Mouse (Mus musculus): ENCODE data around the gene Elovl3. TPM values are rescaled to one million over a fixed set of nuclear protein-coding genes. Genes with fewer than 3 reads are reported as not detected.
"Not testable (repeated sequence)": the region's sequence is repeated elsewhere in the genome, so short reads cannot be mapped to it uniquely, and the experiment has no call there.

Gene Elovl3
- polyA plus RNA-seq, 1 experiment from 2014 or later, result not detected

DNA sequence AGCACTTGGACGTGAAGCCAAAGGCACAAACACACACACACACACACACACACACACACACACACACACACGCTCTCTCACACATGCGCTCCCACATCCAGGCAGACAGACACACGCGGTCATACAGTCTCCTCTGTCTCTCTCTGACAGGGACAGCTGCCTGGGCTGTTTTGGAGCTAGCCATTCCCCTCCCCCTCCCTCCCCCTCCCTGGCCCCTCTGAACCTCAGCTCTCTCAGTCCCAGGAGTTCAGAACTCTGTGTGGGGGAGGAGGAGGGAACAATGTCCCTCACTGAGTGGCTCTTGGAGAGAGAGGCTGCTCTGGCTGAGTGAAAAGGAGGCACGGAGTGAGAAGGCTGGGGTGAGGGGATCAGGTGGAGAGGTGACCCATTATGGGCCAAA, 9.4 kb downstream of the Elovl3 start:
- Histone ChIP-seq H3K9ac (replicated peaks; ENCODE audit: low read depth, low read length) (no peak overlapping the region), H3K4me3 (ENCODE audit: low read depth, low read length) (no peak overlapping the region), H3K27me3 (ENCODE audit: control insufficient read depth, insufficient read depth, low read length) (peaks cover 30% of the 10 kb centered on the region), H3K36me3 (ENCODE audit: control insufficient read depth, insufficient read depth, low read length) (no peaks in the 10 kb centered on the region), H3K4me1 (ENCODE audit: control insufficient read depth, insufficient read depth, low read length) (peaks cover 2% of the 10 kb centered on the region; the same call in 1 of the 2 replicates), H3K9me3 (ENCODE audit: control insufficient read depth, low read length) (no peaks in the 10 kb centered on the region), H3K27ac (ENCODE audit: low read depth, low read length) (no peak overlapping the region), H3K4me2 (ENCODE audit: low read depth, low read length) (no peak overlapping the region)
- no peak for ATAC-seq (ENCODE audit: low read depth)
- 19% methylated on average over 6 of the region's 6 CpGs for WGBS

DNA sequence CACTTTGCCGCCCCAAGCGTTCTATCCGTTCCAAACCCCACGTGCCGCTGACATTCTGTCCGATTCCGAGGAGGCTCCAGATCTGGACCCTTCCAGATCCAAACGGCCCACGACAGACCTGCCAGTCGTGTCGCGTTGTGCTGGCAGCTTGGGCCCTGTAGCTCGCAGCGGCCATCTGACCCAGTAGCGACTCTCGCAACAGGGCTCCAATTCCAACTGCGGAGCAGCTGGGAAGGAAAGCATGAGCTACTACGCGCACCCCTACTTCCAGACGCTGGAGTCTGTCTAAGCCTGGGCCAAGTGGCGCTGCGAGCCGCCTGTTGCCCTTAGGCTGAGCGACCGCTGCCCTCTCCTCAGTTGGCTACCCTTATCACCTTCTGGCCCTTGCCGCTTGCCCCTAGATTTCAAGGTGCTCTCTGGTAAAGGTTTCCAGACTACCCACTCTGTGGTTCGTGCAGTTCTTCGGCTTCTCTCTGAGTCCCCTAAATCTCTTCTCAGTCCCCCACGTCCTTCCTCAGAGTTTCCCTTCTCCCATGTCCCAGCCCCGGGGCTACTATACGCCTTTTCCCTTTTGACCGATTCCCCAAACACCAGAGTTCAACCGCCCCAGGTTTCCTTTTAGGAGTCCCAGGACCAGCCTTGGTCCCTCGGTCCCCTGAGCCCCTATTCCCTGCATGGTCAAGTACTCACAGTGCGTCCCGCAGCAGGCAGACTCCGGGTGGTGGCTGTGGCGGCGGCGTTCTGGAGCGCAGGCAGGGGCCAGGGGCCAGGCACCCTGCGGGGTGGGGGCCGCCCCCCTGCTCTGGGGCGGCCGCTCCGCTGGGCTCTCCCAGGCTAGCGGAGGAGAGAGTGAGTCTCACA, 16.0 kb downstream of the Elovl3 start, which contains the start of gene Pitx3:
Gene Pitx3 (minus strand): TSS at position 816 of the 861 bp plus-strand sequence.
- no peaks in the 10 kb centered on the region for H3K36me3 ChIP-seq (ENCODE audit: control insufficient read depth, insufficient read depth, low read length)
- H3K9me3 ChIP-seq (ENCODE audit: control insufficient read depth, low read length), result no peaks in the 10 kb centered on the region
- ATAC-seq (ENCODE audit: low read depth), result no peak
- no peak within 1 kb of the TSS for H3K27ac ChIP-seq (ENCODE audit: low read depth, low read length)
- H3K27me3 ChIP-seq (ENCODE audit: control insufficient read depth, insufficient read depth, low read length), result peaks cover 45% of the 10 kb centered on the region
- H3K4me2 ChIP-seq (ENCODE audit: low read depth, low read length), result peak within 1 kb of the TSS; percentile 80
- H3K4me1 ChIP-seq (ENCODE audit: control insufficient read depth, insufficient read depth, low read length), result peaks cover 16% of the 10 kb centered on the region
- peak within 1 kb of the TSS; percentile 28; the same call in 1 of the 2 replicates for H3K9ac ChIP-seq (replicated peaks; ENCODE audit: low read depth, low read length)
- peak within 1 kb of the TSS; percentile 39 for H3K4me3 ChIP-seq (ENCODE audit: low read depth, low read length)
- 1% methylated on average over 47 of the region's 47 CpGs for WGBS

DNA sequence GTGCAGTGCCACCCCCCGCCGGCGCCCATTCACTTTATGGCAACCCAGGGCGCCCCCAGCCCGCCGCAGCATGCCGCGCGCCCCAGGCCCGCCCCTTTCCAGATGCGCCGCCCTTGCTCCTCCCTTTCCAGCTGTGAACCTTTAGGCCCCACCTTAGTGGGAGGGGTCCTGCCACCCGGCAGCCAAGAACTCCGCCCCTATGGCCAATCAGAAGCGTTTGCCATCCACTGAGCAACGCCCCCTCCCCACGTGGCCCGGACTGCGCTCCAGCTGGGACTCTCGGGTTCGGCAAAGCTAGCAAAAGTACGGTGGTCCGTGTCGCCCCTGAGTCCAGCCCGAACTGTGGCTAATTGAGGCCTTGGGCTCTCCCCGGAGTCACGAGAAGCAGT, 16.7 kb downstream of the Elovl3 start:
- Histone ChIP-seq H3K9me3 (ENCODE audit: control insufficient read depth, low read length) (no peaks in the 10 kb centered on the region), H3K4me3 (ENCODE audit: low read depth, low read length) (peak overlapping the region; percentile 39), H3K36me3 (ENCODE audit: control insufficient read depth, insufficient read depth, low read length) (no peaks in the 10 kb centered on the region), H3K27ac (ENCODE audit: low read depth, low read length) (no peak overlapping the region), H3K27me3 (ENCODE audit: control insufficient read depth, insufficient read depth, low read length) (peaks cover 42% of the 10 kb centered on the region), H3K9ac (replicated peaks; ENCODE audit: low read depth, low read length) (peak overlapping the region; percentile 28; the same call in 1 of the 2 replicates), H3K4me1 (ENCODE audit: control insufficient read depth, insufficient read depth, low read length) (peaks cover 19% of the 10 kb centered on the region), H3K4me2 (ENCODE audit: low read depth, low read length) (peak overlapping the region; percentile 80)
- under 1% methylated on average over 27 of the region's 27 CpGs for WGBS
- 0 out of 2 replicates have a peak, but pooled peaks have one; percentile 21 for ATAC-seq (ENCODE audit: low read depth)

DNA sequence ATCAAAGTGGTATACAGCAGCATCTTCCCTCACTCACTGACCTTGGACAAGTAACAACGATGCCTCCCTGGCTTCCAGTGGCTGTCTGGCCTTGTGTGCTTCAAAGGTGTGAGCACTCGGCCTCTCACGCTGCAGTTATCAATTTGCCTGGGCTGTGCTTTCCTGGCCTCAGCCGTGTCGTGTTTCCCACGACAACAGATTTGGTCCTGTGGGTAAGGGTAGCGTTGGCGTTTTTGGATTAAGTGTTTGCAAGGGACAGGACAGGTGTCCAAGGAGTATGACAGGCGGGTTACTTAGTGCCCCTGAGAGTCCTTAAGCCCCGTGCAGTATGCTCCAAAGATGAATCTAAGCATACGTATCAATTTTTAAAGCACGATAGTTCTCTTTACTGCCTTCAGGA, 17.4 kb downstream of the Elovl3 start:
- H3K9ac ChIP-seq (replicated peaks; ENCODE audit: low read depth, low read length), result no peak overlapping the region
- H3K4me3 ChIP-seq (ENCODE audit: low read depth, low read length), result no peak overlapping the region; the same call in 1 of the 2 replicates
- H3K27ac ChIP-seq (ENCODE audit: low read depth, low read length), result no peak overlapping the region
- WGBS, result 27% methylated on average over 12 of the region's 12 CpGs
- peaks cover 41% of the 10 kb centered on the region for H3K27me3 ChIP-seq (ENCODE audit: control insufficient read depth, insufficient read depth, low read length)
- H3K4me1 ChIP-seq (ENCODE audit: control insufficient read depth, insufficient read depth, low read length), result peaks cover 26% of the 10 kb centered on the region
- H3K36me3 ChIP-seq (ENCODE audit: control insufficient read depth, insufficient read depth, low read length), result no peaks in the 10 kb centered on the region
- no peak for ATAC-seq (ENCODE audit: low read depth)
- no peaks in the 10 kb centered on the region for H3K9me3 ChIP-seq (ENCODE audit: control insufficient read depth, low read length)
- H3K4me2 ChIP-seq (ENCODE audit: low read depth, low read length), result peak overlapping the region; percentile 80; the same call in 1 of the 2 replicates

DNA sequence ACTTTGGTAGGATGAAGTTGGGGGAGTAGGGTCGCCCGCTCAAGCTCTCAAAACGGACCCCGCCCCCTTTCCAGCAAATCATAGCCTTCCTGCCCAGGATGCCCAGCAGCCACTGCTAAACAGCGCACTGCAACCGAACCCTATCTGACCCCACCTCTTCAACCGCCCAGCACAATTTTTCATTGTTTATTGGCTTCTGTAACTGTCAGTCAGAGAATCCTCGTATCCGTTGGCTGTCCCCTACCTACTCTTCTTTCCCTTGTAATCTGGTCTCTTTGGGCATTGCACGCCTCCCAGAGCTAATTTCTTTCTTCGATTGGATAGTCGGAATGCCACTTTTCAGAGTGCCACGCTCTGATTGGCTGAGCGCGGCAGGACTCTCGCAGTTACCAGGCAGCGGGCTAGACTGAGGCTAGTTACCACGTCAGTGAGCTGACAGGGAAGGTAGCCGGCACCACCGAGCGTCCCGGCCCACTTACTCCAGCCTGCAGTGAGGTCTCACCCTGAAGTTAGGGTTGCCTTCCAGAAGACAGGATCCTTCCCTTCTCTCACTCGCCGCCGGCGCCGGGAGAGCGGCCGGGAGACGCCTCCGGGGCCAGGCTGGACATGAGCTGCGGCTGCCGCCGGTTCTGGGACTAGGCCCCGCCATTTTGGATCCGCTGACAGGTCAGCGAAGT, 20.6 kb downstream of the Elovl3 start, which contains the start of gene Gbf1:
Gene Gbf1 (plus strand): TSS at position 383 of the 677 bp plus-strand sequence.
- peak; percentile 99 for ATAC-seq (ENCODE audit: low read depth)
- peaks cover 28% of the 10 kb centered on the region for H3K27me3 ChIP-seq (ENCODE audit: control insufficient read depth, insufficient read depth, low read length)
- H3K4me3 ChIP-seq (ENCODE audit: low read depth, low read length), result peak within 1 kb of the TSS; percentile 68
- H3K27ac ChIP-seq (ENCODE audit: low read depth, low read length), result peak within 1 kb of the TSS; percentile 24
- peaks cover 30% of the 10 kb centered on the region for H3K4me1 ChIP-seq (ENCODE audit: control insufficient read depth, insufficient read depth, low read length)
- H3K4me2 ChIP-seq (ENCODE audit: low read depth, low read length), result peak within 1 kb of the TSS; percentile 55
- under 1% methylated on average over 37 of the region's 37 CpGs for WGBS
- H3K9ac ChIP-seq (replicated peaks; ENCODE audit: low read depth, low read length), result peak within 1 kb of the TSS; percentile 46
- H3K9me3 ChIP-seq (ENCODE audit: control insufficient read depth, low read length), result no peaks in the 10 kb centered on the region
- no peaks in the 10 kb centered on the region for H3K36me3 ChIP-seq (ENCODE audit: control insufficient read depth, insufficient read depth, low read length)

DNA sequence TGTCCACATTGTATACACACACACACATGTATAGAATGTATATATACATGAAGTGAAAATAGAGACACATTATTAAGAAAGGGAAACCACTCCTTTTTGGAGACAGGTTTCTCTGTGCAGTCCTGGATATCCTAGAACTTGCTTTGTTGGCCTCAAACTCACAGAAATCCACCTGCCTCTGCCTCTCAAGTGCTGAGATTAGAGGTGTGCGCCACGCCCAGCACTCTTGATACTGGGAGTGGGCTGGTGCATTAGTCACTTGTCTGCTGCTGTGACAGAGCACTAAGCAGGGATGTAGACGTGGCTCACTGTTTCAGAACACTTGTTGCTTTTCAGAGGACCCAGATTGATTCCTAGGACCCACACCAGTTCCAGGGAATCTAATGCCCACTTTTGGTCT, 34.3 kb downstream of the Elovl3 start:
- H3K4me3 ChIP-seq (ENCODE audit: low read depth, low read length), result no peak overlapping the region
- H3K9ac ChIP-seq (replicated peaks; ENCODE audit: low read depth, low read length), result no peak overlapping the region
- no peaks in the 10 kb centered on the region for H3K4me1 ChIP-seq (ENCODE audit: control insufficient read depth, insufficient read depth, low read length)
- no peak overlapping the region for H3K27ac ChIP-seq (ENCODE audit: low read depth, low read length)
- H3K27me3 ChIP-seq (ENCODE audit: control insufficient read depth, insufficient read depth, low read length), result no peaks in the 10 kb centered on the region
- H3K9me3 ChIP-seq (ENCODE audit: control insufficient read depth, low read length), result no peaks in the 10 kb centered on the region
- H3K4me2 ChIP-seq (ENCODE audit: low read depth, low read length), result no peak overlapping the region
- WGBS, result 93% methylated on average over 3 of the region's 3 CpGs
- H3K36me3 ChIP-seq (ENCODE audit: control insufficient read depth, insufficient read depth, low read length), result peaks cover 22% of the 10 kb centered on the region; the same call in 1 of the 2 replicates
- ATAC-seq (ENCODE audit: low read depth), result no peak

DNA sequence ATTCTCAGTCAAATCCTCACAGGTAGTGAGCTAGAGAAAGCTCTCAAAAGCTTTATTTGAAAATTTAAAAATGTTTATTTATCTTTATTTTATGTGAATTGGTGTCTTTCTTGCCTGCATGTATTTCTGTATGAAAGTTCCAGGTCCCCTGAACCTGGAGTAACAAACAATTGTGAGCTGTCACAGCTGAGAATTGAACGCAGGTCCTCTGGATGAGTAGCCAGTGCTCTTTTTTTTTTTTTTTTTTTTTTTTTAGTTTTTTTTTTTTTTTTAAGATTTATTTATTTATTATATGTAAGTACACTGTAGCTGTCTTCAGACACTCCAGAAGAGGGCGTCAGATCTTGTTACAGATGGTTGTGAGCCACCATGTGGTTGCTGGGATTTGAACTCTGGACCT, 35.5 kb downstream of the Elovl3 start:
- not testable (repeated sequence) for H3K27me3 ChIP-seq (ENCODE audit: control insufficient read depth, insufficient read depth, low read length); H3K4me2 ChIP-seq (ENCODE audit: low read depth, low read length); H3K4me3 ChIP-seq (ENCODE audit: low read depth, low read length); H3K27ac ChIP-seq (ENCODE audit: low read depth, low read length); H3K9ac ChIP-seq (replicated peaks; ENCODE audit: low read depth, low read length); ATAC-seq (ENCODE audit: low read depth); H3K9me3 ChIP-seq (ENCODE audit: control insufficient read depth, low read length); H3K4me1 ChIP-seq (ENCODE audit: control insufficient read depth, insufficient read depth, low read length)
- WGBS, result 78% methylated on average over 2 of the region's 2 CpGs
- peaks cover 28% of the 10 kb centered on the region; the same call in 1 of the 2 replicates for H3K36me3 ChIP-seq (ENCODE audit: control insufficient read depth, insufficient read depth, low read length)

DNA sequence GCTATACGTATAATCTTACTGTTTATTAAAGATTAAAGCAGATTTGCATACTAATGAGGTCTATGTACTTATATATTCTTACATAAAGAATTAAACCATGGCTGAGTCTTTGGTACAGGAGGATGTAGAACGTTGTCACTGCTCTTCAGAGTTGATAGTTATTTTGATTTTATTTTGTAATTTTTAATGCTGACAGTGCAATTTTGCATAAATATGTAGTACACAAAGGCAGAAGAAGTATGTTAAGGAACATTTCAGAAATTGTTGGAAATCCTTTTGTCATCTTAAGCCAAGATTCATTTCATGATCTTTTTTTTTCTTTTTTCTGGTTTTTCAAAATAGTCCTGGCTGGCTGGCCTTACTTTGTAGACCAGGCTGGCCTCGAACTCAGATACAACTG, 37.7 kb downstream of the Elovl3 start:
- Histone ChIP-seq H3K9me3 (ENCODE audit: control insufficient read depth, low read length) (no peaks in the 10 kb centered on the region), H3K27me3 (ENCODE audit: control insufficient read depth, insufficient read depth, low read length) (no peaks in the 10 kb centered on the region), H3K9ac (replicated peaks; ENCODE audit: low read depth, low read length) (no peak overlapping the region), H3K4me1 (ENCODE audit: control insufficient read depth, insufficient read depth, low read length) (no peaks in the 10 kb centered on the region), H3K4me2 (ENCODE audit: low read depth, low read length) (no peak overlapping the region), H3K36me3 (ENCODE audit: control insufficient read depth, insufficient read depth, low read length) (peaks cover 35% of the 10 kb centered on the region), H3K27ac (ENCODE audit: low read depth, low read length) (no peak overlapping the region), H3K4me3 (ENCODE audit: low read depth, low read length) (no peak overlapping the region)
- 92% methylated on average over 3 of the region's 3 CpGs for WGBS
- ATAC-seq (ENCODE audit: low read depth), result no peak

DNA sequence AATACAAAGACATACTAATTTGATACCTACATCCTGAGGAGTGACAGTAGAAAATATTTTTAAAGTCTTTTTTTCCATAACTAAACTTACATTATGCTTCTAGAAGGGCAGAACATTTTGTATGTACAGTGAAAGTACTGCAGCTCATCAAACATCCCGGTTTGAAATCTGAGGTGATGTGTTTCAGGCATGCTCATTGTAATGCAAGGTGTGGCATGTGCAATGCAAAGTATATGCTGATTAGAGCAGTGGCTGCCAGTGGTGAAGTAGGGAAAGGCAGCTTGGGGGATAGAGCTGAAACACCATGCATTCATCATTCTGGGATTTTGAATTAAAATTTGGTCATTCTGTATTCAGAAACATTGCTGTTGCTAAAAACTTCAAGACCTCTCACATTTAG, 38.2 kb downstream of the Elovl3 start:
- Histone ChIP-seq H3K4me1 (ENCODE audit: control insufficient read depth, insufficient read depth, low read length) (no peaks in the 10 kb centered on the region), H3K9me3 (ENCODE audit: control insufficient read depth, low read length) (no peaks in the 10 kb centered on the region), H3K4me2 (ENCODE audit: low read depth, low read length) (no peak overlapping the region), H3K36me3 (ENCODE audit: control insufficient read depth, insufficient read depth, low read length) (peaks cover 30% of the 10 kb centered on the region), H3K9ac (replicated peaks; ENCODE audit: low read depth, low read length) (no peak overlapping the region), H3K4me3 (ENCODE audit: low read depth, low read length) (no peak overlapping the region), H3K27me3 (ENCODE audit: control insufficient read depth, insufficient read depth, low read length) (no peaks in the 10 kb centered on the region), H3K27ac (ENCODE audit: low read depth, low read length) (no peak overlapping the region)
- ATAC-seq (ENCODE audit: low read depth), result no peak
- 65% methylated on average over 1 of the region's 1 CpGs for WGBS

All from neural tube, embryonic 14.5 days (tissue).